Mouse (Mus musculus) embryonic facial prominence, embryonic 10.5 days (tissue): Measurements from ENCODE around the gene Gm21954. TPM values are rescaled to one million over a fixed set of nuclear protein-coding genes. Genes with fewer than 3 reads are reported as not detected.

ENCODE experiments used
- polyA plus RNA-seq: library from polyadenylated mRNA; unstranded; fragments of >200 nt; fragmentation: Nextera tagmentation; extraction: Ambion mirVana; gene quantifications from 2 replicates; pipeline ENCODE4 v1.2.1, GENCODE M21; 2016

The Gm21954 gene
- polyA plus RNA-seq, 1 experiment from 2014 or later = not detected

Other genes with a start within 250 kb of the Gm21954 start
- gene Dclk1, start 229.8 kb downstream of the Gm21954 start, polyA plus RNA-seq = 36.6 and 44.8 TPM in 2 replicates